8 mouse cellular contexts compared by ENCODE assay signal in genomic region chr14:31531506-31532148, GRCm38 (mm10). TPM values are rescaled to one million over a fixed set of nuclear protein-coding genes. Genes with fewer than 3 reads are reported as not detected.
DNase-seq lines count a peak whose midpoint lies in the region; ATAC-seq lines count a peak whose summit lies in the region.

No protein-coding gene starts in this region.

- no peak overlapping the region for H3K4me2 ChIP-seq in forebrain, embryonic 15.5 days (replicated peaks)
- H3K4me2 ChIP-seq in forebrain, embryonic 16.5 days (ENCODE audit: low read length): no peak overlapping the region

- DNase-seq in 416B (ENCODE audit: low read depth): peak; percentile 91
- peak; percentile 48 for DNase-seq in kidney, adult 9 months
- DNase-seq in lung, postnatal 36 days: peak; percentile 57
- DNase-seq in frontal cortex, adult 2 months (ENCODE audit: extremely low spot score in 1 of 2, low spot score in 1 of 2): no peak
- no peak for DNase-seq in layer of hippocampus, adult 18-20 months (ENCODE audit: low spot score in 2 of 2)

- no peaks in the 10 kb centered on the region for H3K36me3 ChIP-seq in forebrain, embryonic 15.5 days
- no peaks in the 10 kb centered on the region for H3K36me3 ChIP-seq in forebrain, embryonic 16.5 days (ENCODE audit: control insufficient read depth, insufficient read depth)

- H3K9ac ChIP-seq in forebrain, embryonic 15.5 days (replicated peaks): no peak overlapping the region
- no peak overlapping the region for H3K9ac ChIP-seq in forebrain, embryonic 16.5 days (replicated peaks; ENCODE audit: low read depth, low read length)

- no peak overlapping the region for H3K27ac ChIP-seq in forebrain, embryonic 15.5 days (replicated peaks)
- H3K27ac ChIP-seq in forebrain, embryonic 16.5 days (ENCODE audit: low read length): no peak overlapping the region

- peak; percentile 94 for ATAC-seq in common myeloid progenitor, adult 5-6 weeks (replicated peaks; ENCODE audit: low read depth, poor library complexity, severe bottlenecking)
- no peak for ATAC-seq in forebrain, embryonic 15.5 days (replicated peaks)
- no peak for ATAC-seq in forebrain, embryonic 16.5 days

- H3K4me1 ChIP-seq in forebrain, embryonic 15.5 days: no peaks in the 10 kb centered on the region
- H3K4me1 ChIP-seq in forebrain, embryonic 16.5 days (replicated peaks; ENCODE audit: control insufficient read depth, insufficient read depth, low read length): no peaks in the 10 kb centered on the region

- H3K4me3 ChIP-seq in forebrain, embryonic 15.5 days: no peak overlapping the region
- H3K4me3 ChIP-seq in forebrain, embryonic 16.5 days (replicated peaks; ENCODE audit: low read length): no peak overlapping the region

- no peaks in the 10 kb centered on the region for H3K27me3 ChIP-seq in forebrain, embryonic 15.5 days
- H3K27me3 ChIP-seq in forebrain, embryonic 16.5 days (replicated peaks; ENCODE audit: control insufficient read depth, insufficient read depth, low read length): no peaks in the 10 kb centered on the region

- 65% methylated on average over 12 of the region's 12 CpGs for WGBS in forebrain, embryonic 15.5 days
- 70% methylated on average over 12 of the region's 12 CpGs for WGBS in forebrain, embryonic 16.5 days

- H3K9me3 ChIP-seq in forebrain, embryonic 15.5 days: no peaks in the 10 kb centered on the region
- H3K9me3 ChIP-seq in forebrain, embryonic 16.5 days (ENCODE audit: control insufficient read depth, low read length): no peaks in the 10 kb centered on the region

RNA-seq across cellular contexts. Expression of gene Mettl6, which starts 36.8 kb away (rescaled TPM):
- 66.3 and 72.4 TPM in 2 replicates for total RNA-seq in common myeloid progenitor, adult 5-6 weeks (2017)
- 19.6 and 20.3 TPM in 2 replicates for polyA plus RNA-seq in frontal cortex, adult 2 months (2012; rRNA removed)
- 10 to 100 TPM; 28.3 to 29.6 TPM for total RNA-seq in layer of hippocampus, adult 18-20 months (2021)
- polyA plus RNA-seq in forebrain, embryonic 15.5 days (2015; fragmentation: Nextera tagmentation; extraction: Ambion mirVana): 55.4 and 62.4 TPM in 2 replicates
- polyA plus RNA-seq in forebrain, embryonic 16.5 days (2015; fragmentation: Nextera tagmentation; extraction: Ambion mirVana): 51.9 and 52.4 TPM in 2 replicates

RNA-seq across cellular contexts. Expression of gene Eaf1, which starts 37.4 kb away (rescaled TPM):
- 19.3 and 23.2 TPM in 2 replicates for total RNA-seq in common myeloid progenitor, adult 5-6 weeks (2017)
- polyA plus RNA-seq in frontal cortex, adult 2 months (2012; rRNA removed): 12.6 and 13.7 TPM in 2 replicates
- 10 to 100 TPM; 19.1 to 20.3 TPM for total RNA-seq in layer of hippocampus, adult 18-20 months (2021)
- polyA plus RNA-seq in forebrain, embryonic 15.5 days (2015; fragmentation: Nextera tagmentation; extraction: Ambion mirVana): 11.0 and 11.2 TPM in 2 replicates
- polyA plus RNA-seq in forebrain, embryonic 16.5 days (2015; fragmentation: Nextera tagmentation; extraction: Ambion mirVana): 10.3 and 11.4 TPM in 2 replicates

RNA-seq across cellular contexts. Expression of gene Colq, which starts 59.5 kb away (rescaled TPM):
- not detected in 2 replicates for total RNA-seq in common myeloid progenitor, adult 5-6 weeks (2017)
- 1.1 and 1.2 TPM in 2 replicates for polyA plus RNA-seq in frontal cortex, adult 2 months (2012; rRNA removed)
- total RNA-seq in layer of hippocampus, adult 18-20 months (2021): under 1 TPM; 0.18 to 0.47 TPM
- not detected in 2 replicates for polyA plus RNA-seq in forebrain, embryonic 15.5 days (2015; fragmentation: Nextera tagmentation; extraction: Ambion mirVana)
- polyA plus RNA-seq in forebrain, embryonic 16.5 days (2015; fragmentation: Nextera tagmentation; extraction: Ambion mirVana): 0.09 TPM in 1 of 2 replicates, not detected in the other

Comparison
In these comparisons a context has a peak if more than half of its experiments do, and no peak if none do; other contexts are left out.
1. DNase-seq: peak in 416B (single experiment), kidney, adult 9 months (single experiment) and lung, postnatal 36 days (single experiment); none in frontal cortex, adult 2 months (0 of 2) and layer of hippocampus, adult 18-20 months (0 of 2).